Mouse (Mus musculus) ovary, adult 2 months (tissue): ENCODE measurements around the gene Ppp6r2. TPM values are rescaled to one million over a fixed set of nuclear protein-coding genes. Genes with fewer than 3 reads are reported as not detected.

ENCODE experiments used
- polyA plus RNA-seq: library from polyadenylated mRNA; depleted of rRNA; stranded (reverse); fragments of >200 nt; gene quantifications from 2 replicates; pipeline ENCODE4 v1.2.3, GENCODE M21; 2012; rRNA removed

The Ppp6r2 gene
- polyA plus RNA-seq, result 197 and 489 TPM in 2 replicates

GRCm38 (mm10) chr15:89210915-89211715 is at the start of gene Ppp6r2:
TSS of gene Ppp6r2 (plus strand) at chr15:89211553.

GRCm38 (mm10) chr15:89180571-89181229 is 30.7 kb upstream of the Ppp6r2 start, which contains the start of gene Plxnb2:
TSS of gene Plxnb2 (minus strand) at chr15:89180788.

GRCm38 (mm10) chr15:89196313-89196706 is 15.0 kb upstream of the Ppp6r2 start, which contains the start of gene Dennd6b:
TSS of gene Dennd6b (minus strand) at chr15:89196496.

DNA sequence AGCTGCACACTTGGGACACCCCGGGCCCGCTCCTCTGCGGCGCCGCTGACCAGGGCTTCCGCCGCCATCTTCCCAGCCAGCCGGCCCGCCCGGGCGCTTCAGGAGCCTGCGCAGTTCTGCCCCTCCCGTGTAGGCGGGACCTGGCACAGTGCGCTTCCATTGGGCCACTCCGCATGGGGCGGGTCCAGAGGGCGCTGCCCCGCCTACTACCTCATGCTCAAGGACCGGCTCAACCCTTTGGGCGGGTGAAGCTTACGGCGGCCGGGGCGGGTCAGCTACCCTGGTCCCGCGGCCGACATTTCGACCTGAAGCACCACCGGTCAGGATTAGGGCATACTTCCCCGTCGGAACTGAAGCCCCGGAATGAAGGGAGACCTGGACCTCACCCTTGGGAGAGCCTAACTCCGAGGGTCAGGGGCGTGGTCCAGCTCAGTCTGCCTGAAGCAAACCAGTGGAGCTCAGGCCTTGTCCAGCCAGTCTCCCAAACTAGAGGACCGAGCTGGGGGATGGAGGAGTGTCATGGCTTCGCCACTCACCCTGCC is 103.9 kb downstream of the Ppp6r2 start, which contains the start of gene Sbf1:
TSS of gene Sbf1 (minus strand) at position 122 of the 542 bp plus-strand sequence.

GRCm38 (mm10) chr15:89322670-89323522 is 111.5 kb downstream of the Ppp6r2 start, which contains the start of gene Adm2:
TSS of gene Adm2 (plus strand) at chr15:89322720.

GRCm38 (mm10) chr15:89334271-89334670 is 122.9 kb downstream of the Ppp6r2 start, which contains the start of gene Miox:
TSS of gene Miox (plus strand) at chr15:89334398.

Other genes starting within 250 kb of the Ppp6r2 start
- 2.1 and 2.5 TPM in 2 replicates for gene Mlc1, start 232.5 kb upstream of the Ppp6r2 start, polyA plus RNA-seq
- gene Mov10l1, start 228.6 kb upstream of the Ppp6r2 start, polyA plus RNA-seq, result 0.34 and 0.67 TPM in 2 replicates
- 0.62 and 0.70 TPM in 2 replicates for gene Panx2, start 151.8 kb upstream of the Ppp6r2 start, polyA plus RNA-seq
- gene Trabd, start 136.4 kb upstream of the Ppp6r2 start, polyA plus RNA-seq, result 58.9 and 62.0 TPM in 2 replicates
- gene Selenoo, start 122.5 kb upstream of the Ppp6r2 start, polyA plus RNA-seq, result 73.6 and 94.2 TPM in 2 replicates
- gene Tubgcp6, start 88.4 kb upstream of the Ppp6r2 start, polyA plus RNA-seq, result 37.1 and 42.9 TPM in 2 replicates
- 42.8 and 50.8 TPM in 2 replicates for gene Hdac10, start 82.9 kb upstream of the Ppp6r2 start, polyA plus RNA-seq
- gene Mapk12, start 70.8 kb upstream of the Ppp6r2 start, polyA plus RNA-seq, result 6.4 and 7.5 TPM in 2 replicates
- 7.5 and 9.2 TPM in 2 replicates for gene Mapk11, start 61.9 kb upstream of the Ppp6r2 start, polyA plus RNA-seq
- 252 and 286 TPM in 2 replicates for gene Plxnb2, start 30.8 kb upstream of the Ppp6r2 start, polyA plus RNA-seq
- gene Dennd6b, start 15.1 kb upstream of the Ppp6r2 start, polyA plus RNA-seq, result 28.0 and 31.9 TPM in 2 replicates
- gene Sbf1, start 103.8 kb downstream of the Ppp6r2 start, polyA plus RNA-seq, result 256 and 291 TPM in 2 replicates
- gene Adm2, start 111.2 kb downstream of the Ppp6r2 start, polyA plus RNA-seq, result 10.3 and 12.0 TPM in 2 replicates
- 29.3 and 44.2 TPM in 2 replicates for gene Miox, start 122.8 kb downstream of the Ppp6r2 start, polyA plus RNA-seq
- gene Lmf2, start 144.1 kb downstream of the Ppp6r2 start, polyA plus RNA-seq, result 61.3 and 76.7 TPM in 2 replicates
- gene Ncaph2, start 144.2 kb downstream of the Ppp6r2 start, polyA plus RNA-seq, result 210 and 215 TPM in 2 replicates
- gene Sco2, start 162.3 kb downstream of the Ppp6r2 start, polyA plus RNA-seq, result 108 and 113 TPM in 2 replicates
- 22.0 and 32.3 TPM in 2 replicates for gene Tymp, start 165.5 kb downstream of the Ppp6r2 start, polyA plus RNA-seq
- gene Odf3b, start 167.7 kb downstream of the Ppp6r2 start, polyA plus RNA-seq, result 89.5 and 107 TPM in 2 replicates
- 0.17 and 0.18 TPM in 2 replicates for gene Klhdc7b, start 173.4 kb downstream of the Ppp6r2 start, polyA plus RNA-seq
- not detected in 2 replicates for gene Syce3, start 198.9 kb downstream of the Ppp6r2 start, polyA plus RNA-seq
- gene Cpt1b, start 214.3 kb downstream of the Ppp6r2 start, polyA plus RNA-seq, result 1.3 and 1.9 TPM in 2 replicates
- 0.79 and 0.86 TPM in 2 replicates for gene C730034F03Rik, start 218.0 kb downstream of the Ppp6r2 start, polyA plus RNA-seq
- 1.8 and 3.8 TPM in 2 replicates for gene Gm44502, start 218.1 kb downstream of the Ppp6r2 start, polyA plus RNA-seq
- 40.5 and 57.3 TPM in 2 replicates for gene Chkb, start 218.4 kb downstream of the Ppp6r2 start, polyA plus RNA-seq
- 0.33 and 0.51 TPM in 2 replicates for gene Mapk8ip2, start 242.4 kb downstream of the Ppp6r2 start, polyA plus RNA-seq